Mouse (Mus musculus) regulatory T cell (primary cell): ENCODE data around the gene Rlbp1.

Experiments used
- in situ Hi-C: fragments of 300-600 bp; cut with MboI, MseI; formaldehyde crosslinking; loops from one replicate; pipeline ENCODE4 v1.15.1; 2025; ENCODE audit warnings: high pct_unique_total_duplicates

Rlbp1 gene

DNA sequence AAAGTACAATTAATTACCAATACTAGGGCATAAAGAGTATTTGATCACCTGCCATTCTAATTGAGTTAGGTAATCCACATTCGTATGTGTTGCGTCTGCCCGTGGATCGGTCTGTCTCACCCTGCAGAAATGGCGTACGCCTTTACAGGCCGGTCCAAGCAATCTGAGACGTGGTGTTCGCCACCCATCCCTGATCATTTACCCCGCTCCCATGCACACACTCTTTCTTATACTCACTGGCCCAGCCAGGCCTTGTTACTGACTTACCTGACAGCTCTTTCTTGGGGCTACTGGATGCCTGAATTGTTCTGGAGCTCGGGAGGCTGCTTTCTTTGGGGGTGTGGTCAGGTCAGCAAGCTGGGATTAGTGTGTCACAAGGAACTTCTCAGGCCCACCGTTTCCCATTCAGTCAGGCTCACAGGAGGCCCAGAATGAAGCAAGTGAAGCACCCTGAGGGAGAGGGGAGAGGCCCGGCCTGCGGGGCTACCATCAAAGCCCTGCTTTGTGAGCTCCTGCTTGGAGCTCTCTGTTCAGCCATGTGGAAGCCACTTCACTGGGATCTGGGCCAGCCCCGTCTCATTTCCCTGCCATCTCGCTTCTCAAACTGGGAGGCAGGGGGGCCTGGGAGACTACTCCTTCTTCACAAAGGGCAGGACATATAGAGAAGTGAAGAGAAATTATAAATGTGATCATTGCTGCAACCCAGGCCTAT, at the start of gene Rlbp1:
Gene Rlbp1, minus strand, starts transcription at position 627 of the 712 bp plus-strand sequence.
- in situ Hi-C loops, result no loop called here

DNA sequence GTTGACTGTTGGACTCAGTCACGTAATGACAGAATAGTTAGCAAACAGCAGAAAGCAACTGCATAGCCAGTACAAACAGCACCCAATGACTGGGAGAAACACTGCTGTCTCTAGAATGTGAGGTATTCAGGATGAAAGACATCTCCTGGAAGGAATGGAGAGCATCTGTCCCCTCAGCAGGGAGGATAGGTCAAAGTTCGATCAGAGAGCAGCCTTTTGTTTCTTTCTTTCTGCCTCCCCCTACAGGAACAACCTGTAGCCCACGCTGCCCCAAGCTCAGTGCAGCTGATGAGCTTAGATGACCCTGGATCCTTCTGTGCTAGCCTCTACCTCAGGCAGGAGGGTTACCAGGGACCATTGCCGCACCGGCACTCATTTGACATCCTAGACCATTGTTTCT, 41.4 kb upstream of the Rlbp1 start:
- in situ Hi-C loops, result no loop called here

DNA sequence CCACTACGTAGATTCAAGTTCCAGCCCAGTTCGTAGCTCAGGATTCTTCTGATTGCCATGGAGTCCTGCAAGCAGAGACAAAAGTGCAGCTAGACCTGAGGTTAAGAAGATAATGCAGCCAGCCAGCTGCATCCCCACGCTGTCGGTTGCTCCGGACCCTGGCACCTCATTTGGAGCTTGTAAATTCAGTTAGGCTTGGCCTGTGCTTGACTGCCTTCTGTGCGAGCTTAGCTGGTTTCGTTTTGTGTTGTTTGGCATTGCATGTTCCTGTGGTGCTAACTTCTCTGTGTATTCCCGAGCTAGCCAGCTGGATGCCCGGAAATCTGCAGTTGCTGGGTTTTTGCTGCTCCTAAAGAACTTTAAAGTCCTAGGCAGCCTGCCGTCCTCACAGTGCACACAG, 39.0 kb upstream of the Rlbp1 start:
- in situ Hi-C loops, result no loop called here

DNA sequence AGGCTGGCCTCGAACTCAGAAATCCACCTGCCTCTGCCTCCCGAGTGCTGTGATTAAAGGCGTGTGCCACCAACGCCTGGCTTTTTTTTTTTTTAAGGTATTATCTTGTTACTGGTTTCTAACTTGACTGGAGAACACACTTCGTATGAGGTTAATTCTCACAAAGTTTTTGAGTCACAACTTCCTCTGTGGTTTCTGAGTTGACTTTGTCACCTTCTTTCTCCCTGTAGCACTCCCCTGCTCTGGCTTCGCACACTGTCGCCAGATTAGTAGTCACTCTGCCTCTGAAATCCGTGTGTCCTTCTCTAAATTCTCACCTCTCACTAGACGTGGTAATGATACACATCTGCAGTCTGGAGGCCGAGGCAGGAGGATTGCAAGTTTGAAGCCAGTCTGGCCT, 36.0 kb upstream of the Rlbp1 start:
- in situ Hi-C loops, result no loop called here

DNA sequence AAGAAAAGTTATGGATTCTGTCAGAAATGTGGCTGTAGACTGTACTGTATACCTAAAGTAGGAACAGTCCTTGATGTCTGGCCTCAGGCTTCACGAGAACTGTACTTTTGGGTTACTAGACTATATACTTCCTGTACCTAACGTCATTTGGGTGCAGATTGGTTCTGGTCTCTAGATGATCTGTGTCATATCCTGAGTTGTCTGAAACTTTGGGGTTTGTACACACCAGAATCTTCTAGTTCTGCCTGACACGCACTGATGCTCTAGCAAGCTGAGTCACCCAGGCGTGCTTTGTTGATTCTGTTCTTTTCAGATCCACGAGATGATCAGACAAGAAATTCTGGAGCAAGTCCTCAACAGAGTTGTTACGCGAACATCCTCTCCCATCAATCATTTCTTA, 33.1 kb upstream of the Rlbp1 start:
- in situ Hi-C loops, result no loop called here

DNA sequence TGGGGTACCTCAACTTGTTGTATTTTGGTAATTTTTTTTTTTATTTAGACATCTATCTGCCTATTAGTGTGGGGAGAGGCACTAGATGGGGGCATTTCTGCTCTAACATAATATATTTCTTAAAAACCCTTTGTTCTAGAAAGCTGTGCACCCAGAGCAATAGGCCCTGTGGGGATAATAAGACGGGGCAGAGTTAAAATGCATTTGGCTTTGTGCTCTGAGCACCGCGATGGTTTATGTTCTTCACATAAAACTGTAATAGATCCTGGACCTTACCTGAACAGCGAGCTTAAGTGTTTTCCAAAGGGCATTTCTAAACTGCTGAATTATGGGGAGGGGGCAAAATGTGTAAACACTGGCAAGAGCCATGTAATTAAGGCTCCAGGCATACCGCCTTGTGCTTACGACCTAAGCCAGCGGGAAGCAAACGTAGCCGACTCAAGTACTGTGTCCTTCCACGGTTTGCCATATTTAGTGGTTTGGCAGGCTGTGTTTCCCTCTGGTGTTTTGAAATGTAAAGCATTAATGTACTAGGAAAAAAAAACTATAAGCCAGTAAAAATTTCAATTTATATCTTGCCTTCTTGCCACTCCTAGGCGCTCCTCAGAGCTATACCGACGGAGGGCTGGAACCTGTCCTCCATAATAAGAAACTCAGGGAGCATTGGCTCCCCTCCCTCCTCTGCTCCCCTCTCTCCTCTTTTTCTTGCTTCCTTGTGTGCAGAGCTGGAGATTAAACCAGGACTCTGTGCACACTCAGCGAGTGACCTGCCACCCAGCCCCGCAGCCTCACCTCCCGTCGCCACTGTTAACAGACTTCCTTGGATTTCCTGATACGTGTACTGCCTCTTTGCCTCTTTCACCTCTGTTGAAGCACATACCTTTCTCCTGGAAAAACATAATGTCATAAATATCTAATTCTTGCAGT, 27.9 kb upstream of the Rlbp1 start:
- in situ Hi-C loops, result no loop called here

DNA sequence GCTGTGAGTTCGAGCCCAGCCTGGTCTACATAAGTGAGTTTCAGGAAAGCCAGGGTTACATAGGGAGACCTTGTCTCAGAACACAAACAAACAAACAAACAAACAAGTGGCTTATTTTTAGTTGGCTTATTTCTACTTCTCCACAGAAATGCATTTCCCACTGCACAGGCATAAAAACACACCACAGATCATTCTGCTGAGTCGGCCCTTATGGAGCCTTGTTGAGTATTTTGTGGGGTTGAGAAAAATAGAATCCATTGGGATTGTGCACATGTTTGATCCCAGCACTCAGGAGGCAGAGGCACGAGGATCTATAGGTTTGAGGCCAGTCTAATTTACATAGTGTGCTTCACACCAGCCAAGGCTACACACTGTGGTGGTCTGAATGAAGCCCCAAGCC, 13.4 kb upstream of the Rlbp1 start:
- in situ Hi-C loops, result no loop called here

DNA sequence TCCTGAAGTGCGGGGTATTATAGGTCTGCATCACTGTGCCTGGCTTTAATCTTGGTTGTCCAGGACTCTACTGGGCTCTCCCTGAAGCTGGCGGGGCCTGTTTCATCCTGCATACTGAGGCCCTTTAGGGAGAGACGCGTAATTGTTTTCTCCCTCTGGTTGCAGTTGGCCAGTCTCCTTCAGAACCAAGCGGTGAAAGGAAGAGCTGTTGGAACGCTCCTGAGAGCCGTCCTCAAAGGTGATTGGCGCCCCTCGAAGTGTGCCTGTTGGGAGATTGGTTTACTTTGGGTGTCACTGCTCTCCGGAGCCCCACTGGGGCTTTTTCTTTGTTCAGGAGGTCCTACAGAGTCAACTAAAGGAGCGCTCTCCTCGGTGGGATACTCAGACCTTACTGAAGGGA, 12.1 kb upstream of the Rlbp1 start:
- in situ Hi-C loops, result no loop called here

DNA sequence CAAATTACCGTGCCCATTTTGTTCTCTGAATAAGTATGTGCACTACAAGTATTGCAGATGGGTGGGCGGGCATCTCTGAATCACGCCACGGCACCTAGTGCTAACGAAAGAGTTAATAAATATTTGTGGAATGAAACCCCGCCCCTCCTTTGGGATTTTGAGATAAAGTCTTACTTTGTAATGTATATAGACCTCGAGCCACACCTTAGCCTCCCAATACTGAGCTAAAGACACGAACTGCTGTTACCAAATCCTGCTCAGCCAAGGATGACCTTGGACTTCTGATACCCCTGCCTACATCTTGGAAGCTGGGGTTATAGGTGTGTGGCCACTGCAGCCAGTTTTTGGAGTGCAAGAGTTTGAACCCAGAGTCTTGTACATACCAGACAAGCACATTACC, 11.6 kb upstream of the Rlbp1 start:
- in situ Hi-C loops, result no loop called here

DNA sequence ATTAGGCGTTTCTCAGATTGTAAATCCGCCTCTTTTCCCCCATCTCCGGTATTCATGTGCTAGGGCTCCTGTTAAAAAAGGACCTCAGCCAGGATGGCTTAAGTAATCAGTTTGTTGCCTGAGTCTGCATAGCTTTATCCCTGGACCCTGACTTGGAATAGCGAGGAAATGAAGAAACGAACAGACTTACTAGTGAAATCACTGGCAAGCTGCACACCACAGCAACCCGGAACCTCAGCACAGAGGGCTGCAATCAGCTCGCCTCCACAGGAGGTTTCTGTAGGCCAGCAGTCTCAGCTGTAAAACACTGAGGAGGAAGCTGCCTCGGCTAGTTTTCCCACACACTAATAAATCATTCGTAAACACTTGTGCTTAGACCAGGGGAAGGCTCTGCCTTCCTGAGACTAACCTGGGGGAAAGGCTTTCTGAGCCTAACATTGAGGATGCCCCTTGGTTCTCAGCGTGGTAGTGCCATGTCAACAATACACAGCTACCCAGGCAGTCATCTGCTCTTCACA, 10.7 kb upstream of the Rlbp1 start:
- in situ Hi-C loops, result no loop called here

DNA sequence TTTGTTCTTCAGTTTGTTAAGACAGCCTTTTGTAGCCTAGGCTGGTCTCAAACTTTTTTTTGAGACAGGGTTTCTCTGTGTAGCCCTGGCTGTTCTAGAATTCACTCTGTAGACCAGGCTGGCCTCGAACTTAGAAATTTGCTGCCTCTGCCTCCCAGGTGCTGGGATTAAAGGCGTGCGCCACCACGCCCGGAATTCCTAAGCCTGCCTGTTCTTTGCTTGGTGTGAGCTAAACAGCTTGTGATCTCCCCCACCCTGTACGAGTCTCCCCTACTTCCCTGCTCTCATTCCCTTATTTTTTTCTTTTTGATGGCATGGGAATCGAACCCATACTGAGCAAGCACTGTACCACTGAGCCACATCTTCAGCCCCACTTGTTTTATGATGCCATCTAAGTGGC, 8.3 kb upstream of the Rlbp1 start:
- in situ Hi-C loops, result no loop called here

DNA sequence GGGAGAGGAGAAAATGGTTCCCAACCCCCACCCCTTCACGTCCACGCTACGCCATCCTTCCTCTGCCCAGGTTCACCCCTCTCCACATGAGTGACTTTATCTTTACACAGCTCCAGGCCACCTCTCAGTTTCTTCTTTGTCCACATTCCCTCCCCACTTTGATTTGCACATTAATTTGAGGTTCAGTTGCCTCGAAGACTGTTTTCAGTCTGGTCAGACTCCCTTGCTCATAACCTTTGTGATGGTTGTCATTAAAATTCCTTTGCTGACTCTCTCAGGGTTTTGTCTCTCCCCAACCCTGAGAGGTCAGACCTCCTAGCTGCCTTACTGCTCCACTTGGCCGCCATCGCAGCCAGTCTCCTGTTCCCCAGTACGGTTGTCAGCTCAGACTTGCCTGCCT, 7.8 kb upstream of the Rlbp1 start:
- in situ Hi-C loops, result no loop called here

DNA sequence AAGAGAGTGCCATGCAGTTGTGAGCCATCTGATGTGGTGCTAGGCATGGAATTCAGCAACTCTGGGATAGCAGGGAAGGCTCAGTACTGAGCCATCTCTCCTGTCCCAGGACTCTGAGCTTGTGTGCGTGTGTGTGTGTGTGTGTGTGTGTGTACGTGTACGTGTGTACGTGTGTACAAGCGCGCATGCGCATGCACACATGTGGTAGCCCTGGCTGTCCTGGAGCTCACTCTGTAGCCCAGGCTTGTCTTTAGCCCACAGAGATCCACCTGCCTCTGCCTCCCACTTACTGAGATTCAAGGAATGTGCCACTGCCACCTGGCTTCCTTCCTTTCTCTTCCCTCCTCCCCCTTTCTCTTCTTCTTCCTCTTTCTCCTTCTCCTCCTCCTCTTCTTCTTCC, 7.1 kb upstream of the Rlbp1 start:
- in situ Hi-C loops, result no loop called here

DNA sequence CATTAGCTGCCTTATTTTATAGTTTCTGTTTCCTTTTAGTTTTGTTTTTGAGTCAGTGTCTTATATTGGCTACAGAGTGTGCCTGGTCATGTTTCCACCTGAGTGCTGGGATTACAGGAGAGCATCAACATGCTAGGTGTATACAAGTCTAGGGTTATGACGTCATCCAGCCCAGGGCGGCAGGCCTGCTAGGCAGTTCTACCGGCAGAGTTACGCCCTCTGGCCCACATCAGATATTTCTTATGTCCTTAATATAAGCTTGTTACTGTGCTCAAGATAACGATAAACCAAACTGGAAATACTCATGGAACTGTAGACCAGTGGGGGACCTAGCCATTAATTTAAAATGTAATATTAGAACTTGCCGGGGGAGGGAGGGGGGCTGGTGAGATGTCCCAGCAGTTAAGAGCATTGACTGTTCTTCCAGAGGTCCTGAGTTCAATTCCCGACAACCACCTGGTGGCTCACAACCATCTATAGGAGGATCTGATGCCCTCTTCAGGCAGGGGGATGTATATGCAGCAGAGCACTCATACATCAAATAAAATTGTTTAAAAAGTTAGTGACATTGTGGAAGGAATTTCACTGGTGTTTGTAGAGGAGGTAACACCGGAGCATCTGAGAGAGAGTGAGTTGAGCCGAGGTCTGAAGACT, 6.1 kb upstream of the Rlbp1 start:
- in situ Hi-C loops, result no loop called here

DNA sequence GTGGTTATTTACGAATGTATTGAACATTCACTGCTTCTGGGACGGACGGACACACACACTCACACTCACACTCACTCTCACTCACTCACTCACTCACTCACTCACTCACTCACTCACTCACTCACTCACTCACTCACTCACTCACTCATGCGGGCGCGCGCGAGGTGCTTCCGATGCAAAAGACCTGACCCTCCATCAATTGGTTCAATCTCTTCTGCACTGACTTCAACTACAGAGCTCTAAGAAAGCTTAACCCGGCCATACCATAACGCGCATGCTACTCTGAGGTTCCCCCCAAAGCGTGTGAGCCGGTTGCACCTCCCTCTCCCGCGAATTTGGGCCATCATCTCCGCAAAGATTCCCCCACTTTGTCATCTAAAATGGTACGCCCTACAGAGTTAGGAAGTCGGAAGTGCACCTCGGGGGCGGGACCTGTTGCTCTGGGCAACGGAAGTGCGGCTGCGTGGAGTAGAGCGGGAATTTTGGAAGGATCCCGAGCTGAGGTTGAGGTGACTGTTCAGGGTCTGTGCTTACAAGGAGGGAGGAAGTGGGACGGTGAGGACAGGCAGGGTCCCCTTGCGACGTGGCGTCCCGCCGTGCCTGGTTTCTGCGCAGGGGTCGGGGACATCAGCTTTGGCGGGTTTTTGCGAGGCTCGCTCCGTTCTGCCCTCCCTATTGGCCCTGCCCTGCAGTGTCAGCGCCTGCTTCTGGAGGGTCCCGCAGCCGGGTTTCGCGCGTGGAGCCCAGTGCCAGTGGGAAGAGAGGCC, 5.2 kb upstream of the Rlbp1 start, which contains the start of gene Fanci:
Gene Fanci, plus strand, starts transcription at position 47 of the 767 bp plus-strand sequence.
- in situ Hi-C loops, result no loop called here

DNA sequence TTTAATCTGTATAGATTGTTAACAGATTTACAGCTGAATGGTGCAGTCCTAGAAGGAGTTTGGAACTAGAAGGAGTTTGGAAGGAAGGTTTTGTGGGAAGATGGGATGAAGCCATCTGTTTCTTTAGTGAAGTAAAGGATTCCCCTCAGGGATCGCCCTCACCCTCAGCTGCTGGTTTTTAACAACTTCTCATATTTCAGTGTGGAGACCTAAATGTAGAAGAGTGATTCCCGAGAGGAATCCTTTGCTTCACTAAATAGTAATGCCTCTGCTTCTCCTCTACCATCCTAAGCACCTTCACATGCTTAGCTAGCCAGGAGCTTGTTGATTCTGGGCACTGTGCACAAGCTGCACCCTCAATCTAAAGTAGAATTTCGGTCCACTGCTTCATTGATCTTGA, 4.6 kb upstream of the Rlbp1 start:
- in situ Hi-C loops, result no loop called here

DNA sequence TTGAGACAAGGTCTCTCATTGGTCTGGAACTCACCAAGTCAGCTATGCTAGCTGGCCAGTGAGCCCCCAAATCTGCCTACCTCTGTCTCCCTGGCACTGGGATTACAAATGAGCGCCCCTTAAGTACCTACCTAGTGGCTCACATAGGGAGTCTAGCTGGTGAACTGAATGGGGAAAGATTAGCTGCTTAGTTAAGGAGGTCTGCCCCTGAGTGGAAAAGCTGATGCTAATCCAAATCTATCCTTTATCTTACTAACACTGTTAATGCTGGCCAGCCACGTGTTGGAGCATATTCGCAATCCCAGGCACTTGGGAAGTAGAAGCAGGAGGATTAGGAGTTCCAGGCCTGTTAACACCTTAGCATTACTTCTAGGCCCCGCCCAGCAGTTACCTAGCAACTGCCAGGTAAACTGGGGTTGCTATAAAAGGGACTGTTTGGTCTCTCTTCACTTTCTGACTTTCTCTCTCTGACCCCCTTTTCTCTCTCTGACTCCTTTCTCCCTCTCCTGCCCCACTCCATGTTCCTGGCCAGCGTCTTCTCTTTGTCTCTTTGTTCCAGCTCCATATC, 3.4 kb upstream of the Rlbp1 start:
- in situ Hi-C loops, result no loop called here

DNA sequence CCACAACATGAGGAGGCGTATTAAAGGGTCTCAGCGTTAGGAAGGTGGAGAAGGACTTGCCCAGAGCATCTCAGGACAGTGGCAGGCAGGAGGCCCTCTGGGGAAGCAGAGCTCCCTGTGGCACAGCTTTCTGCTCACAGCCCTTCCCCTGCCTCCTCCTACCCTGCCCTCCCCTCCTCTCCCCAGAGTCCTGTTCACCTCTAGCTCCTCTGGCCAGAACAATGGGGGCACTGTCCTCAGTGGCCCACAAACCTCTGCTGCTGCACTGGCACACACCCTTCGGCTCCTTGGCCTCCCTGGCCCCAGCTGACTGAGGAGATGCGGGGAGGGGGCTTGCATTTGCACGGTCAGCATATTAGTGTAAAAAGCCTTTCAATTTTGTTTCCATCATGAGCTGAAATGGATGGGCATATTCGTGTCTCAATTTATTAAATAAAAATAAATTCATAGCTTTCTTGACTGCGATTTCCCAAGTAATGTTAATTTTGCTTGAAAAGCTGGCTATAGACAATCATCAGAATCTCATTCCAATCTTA, 1.9 kb upstream of the Rlbp1 start:
- in situ Hi-C loops, result no loop called here

DNA sequence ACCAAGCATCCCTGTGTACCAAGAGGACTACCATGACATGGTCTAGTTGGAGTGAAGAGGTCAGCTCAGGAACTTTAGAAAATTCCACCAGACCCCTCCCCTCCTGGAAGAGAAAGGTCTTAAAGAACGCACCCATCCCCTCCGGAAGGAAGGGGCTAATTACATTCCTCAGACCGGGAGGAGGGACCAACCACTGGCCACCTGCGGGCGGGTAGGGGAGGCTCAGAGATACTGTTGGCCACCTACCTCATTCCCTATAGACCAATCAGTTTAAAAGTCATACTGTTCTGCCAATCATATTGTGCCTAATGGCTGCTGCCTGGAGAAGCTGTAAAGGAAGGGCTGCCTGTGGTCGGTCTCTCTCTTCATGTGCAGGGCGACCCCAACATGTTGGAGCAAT, 1.1 kb upstream of the Rlbp1 start:
- in situ Hi-C loops, result no loop called here

DNA sequence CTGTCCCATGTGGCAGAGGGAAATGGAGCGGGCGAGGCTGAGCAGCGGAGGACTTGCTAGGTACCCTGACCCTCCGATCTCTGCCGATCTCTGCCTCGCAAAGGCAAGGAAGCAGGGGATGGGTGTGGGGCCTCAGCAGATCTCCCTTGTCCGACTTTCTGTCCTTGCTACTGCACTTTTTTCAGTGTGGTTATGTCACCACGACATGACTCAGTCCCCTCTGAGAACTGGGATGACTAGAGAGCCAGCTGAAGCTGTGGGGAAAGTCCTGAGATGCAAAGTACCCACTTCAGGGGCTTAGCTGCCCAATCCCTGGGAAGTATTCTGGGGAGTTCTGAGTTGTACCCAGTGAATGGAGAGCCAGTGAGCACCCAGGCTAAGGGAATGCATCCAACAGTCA, 292 bp upstream of the Rlbp1 start:
- in situ Hi-C loops, result no loop called here
